Mouse (Mus musculus): ENCODE results near the gene Ralgds. TPM values are rescaled to one million over a fixed set of nuclear protein-coding genes. Genes with fewer than 3 reads are reported as not detected.
A peak's percentile ranks its signal among the peaks of the same experiment; 100 is the strongest.

Ralgds gene
- total RNA-seq, 2 experiments from 2014 or later = 8.3 to 11.6 TPM

DNA sequence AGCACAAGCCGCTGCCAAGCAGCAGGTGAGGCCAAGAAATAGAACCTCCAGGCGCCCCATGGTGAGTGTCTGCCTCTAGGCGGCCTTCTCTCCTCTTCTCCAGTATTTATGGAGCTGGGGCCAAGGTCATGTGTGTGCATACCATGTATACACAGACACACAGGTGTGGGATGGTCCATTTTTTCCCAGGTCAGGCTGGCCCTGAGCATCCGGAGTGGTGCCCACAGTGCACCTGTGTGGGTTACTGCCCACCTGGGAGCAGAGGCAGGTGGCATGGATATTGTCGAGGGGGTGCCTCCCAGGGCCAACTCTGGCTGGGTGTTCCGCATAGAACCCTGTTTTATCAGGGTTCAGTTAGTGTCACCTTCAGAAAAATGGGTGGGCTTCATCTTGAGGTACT, 50.4 kb downstream of the Ralgds start, which contains the start of gene Cel:
Gene Cel, minus strand, starts transcription at position 101 of the 400 bp plus-strand sequence.
- no peak for DNase-seq

DNA sequence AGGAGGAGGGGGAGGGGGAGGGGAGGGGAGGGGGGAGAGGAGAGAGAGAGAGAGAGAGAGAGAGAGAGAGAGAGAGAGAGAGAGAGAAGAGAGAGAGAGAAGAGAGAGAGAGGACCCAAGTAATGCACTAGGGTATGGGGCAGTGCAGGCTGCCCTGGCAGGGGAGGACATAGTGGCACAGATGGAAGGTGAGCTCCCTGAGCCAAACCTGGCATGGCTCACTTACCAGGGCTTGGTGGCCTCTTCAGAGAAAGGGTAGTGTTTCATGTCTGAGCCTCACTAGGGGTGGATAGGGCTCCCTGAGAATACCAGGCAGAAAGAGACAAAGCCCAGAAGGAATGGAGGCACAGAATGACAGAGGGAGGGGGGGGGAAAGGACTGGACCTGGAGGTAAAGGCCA, 50.9 kb downstream of the Ralgds start:
- no peak for DNase-seq

DNA sequence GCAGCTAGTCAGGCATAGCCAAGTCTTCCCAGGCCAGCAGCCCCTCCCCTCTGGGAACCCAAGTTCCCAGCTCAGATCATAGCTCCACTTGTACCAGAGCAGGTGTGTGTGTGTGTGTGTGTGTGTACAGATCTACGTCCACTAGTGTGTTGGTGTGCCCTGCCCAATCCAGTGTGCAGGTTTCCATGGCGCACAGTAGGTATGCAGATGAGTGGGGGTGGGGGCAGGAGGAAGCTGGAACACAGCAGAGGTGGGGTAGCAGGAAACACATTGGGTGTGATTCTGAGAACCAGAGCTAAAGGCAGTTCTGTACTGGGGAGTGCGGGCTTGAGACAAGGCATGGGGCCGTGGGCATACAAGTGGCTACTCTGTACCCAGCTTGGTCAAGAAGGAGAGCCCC, 51.5 kb downstream of the Ralgds start:
- DNase-seq = no peak

DNA sequence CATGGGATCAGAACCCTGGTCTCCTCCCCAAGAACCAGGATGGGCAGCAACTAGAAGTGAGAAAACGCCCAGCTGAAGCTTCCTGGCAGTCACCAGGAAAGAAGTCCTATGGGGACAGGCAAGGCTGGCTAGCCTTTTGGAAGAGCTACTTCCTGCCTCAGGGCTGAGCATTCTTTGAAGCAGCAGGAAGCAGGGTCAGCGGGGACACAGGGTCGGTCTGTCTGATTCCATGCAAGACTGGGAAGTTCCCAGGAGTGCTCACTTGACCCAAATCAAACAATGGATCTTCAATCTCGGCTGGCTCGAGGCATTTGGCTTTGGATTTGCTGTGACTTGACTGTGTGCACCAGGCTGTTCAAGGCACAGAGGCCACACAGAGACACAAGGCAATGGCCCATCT, 53.6 kb downstream of the Ralgds start:
- DNase-seq = no peak

DNA sequence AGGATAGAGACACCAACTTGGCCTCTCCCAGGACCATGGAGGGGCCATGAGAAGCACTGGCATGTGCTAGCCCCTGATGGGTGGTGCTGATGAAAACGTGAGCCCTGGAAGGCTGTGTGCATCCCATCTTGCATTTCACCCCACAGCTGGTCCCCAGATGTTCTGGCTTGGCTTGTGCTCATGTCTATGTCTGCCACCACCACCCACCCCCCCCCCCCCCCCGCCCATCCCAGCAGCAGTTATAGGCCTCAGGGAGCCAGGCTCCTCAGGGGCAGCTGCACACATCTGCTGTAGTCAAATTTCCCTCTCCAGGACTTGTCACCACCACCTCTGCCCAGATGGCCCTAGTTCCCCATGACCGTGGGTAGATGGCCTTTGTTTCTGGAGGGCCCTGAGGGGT, 57.0 kb downstream of the Ralgds start:
- no peak for DNase-seq

DNA sequence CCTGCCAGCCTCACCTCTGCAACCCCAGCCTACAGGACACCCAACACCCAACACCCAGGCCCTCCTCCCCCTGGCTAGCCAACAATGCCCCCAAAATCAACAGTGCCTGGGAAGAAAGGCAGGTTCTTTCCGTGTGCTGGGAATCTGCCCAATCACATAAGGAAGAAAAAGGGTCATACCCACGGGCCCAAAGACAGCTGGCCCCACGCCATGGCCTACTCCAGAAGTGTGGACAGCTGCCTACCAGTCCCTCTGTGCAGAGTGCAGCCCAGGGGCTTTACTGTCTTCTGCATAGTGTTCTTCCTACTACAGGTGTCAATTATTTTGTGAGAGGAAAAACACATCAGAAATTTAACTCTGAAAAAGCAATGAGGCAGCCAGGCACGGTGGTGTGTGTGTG, 62.4 kb downstream of the Ralgds start:
- DNase-seq = no peak

DNA sequence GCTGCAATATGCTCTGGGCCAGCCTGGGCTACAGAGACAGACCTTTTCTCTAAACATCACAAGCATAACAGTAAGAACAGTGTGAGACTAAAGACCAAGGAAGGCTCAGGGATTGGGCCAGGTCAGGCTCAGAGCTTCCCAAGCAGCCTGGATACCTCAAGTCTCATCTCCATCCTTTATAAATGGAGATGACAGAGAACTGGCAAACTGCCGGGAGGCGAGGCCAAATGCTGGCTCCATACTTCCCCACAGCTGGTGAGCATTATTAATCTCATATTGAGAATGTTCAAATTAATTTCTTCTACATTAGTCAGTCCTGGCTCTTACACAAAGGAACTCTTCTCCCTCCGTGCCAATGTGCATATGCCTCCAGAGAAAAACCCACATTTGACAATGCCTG, 63.9 kb downstream of the Ralgds start:
- DNase-seq = no peak

DNA sequence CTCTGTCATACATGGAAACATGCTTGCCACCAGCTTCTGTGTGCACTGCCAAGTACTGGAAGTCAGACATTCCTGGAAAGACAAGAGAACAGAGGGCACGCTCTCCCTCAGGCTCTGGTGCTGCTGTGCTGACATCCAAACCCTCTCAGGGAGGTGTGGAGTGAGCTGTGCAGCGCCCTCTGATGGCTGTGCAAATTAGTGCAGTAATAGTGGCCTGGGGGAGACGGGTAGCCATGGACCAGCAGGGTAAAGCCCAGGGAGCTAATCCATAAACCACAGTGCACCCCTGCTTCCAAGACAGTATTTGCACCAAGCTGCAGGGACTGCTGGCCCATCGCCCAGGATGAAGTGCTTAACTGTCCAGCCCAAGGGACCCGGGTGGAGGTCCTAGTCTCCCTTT, 65.1 kb downstream of the Ralgds start:
- no peak for DNase-seq

DNA sequence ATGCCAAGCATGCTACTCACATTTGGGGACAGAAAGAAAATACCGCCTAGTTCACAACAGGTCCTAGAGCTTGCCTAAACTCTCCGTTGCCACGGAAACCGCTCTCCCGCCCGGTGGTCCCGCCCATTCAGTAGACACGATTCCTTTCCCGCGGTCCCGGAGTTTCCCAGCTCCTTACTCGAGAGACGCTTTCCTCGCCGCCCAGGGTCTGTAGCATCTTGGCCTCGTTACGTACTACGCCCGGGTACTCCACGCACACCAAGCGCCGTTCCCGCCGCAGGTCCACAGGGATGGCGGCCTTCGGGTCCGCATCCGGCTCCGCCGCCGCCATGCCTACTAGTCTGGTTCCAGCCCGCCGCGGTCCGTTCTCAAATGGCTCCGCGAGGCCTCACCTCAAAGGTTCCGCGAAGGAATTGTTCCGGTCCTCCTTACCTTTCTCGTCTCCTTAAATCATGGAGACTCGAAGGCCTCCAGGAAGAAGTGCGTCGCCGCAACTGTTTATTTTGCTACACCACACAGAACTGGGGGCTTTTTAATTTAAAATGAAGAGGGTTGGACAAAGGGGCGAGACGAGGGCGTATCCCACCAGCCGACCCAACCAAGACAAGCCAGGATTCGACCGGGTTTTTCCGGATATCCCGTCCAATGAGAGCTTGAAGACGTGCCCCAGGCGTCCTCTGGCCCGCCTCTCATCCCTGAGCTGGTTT, 69.9 kb downstream of the Ralgds start:
- DNase-seq = peak; percentile 83

DNA sequence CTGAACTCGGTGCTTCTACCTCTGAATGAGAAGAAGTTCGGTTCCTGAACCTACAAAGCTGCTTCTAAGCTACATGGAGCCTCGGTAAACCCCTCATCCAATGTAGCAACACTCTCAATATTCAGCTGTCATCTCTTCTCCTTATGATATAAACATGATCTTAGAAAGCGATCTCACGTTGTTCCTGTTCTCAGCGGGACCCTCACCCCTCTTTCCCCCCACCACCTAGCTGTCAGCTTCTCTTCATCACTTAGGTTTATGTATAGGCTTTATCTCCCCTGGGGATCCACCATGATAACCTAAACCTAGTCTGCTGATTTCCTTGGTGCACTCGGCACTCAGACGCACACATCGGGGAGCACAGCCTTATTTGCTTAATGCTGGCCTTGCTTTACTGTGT, 70.7 kb downstream of the Ralgds start, which contains the start of gene Gtf3c5:
Gene Gtf3c5, minus strand, starts transcription at position 101 of the 400 bp plus-strand sequence.
- DNase-seq = no peak

DNA sequence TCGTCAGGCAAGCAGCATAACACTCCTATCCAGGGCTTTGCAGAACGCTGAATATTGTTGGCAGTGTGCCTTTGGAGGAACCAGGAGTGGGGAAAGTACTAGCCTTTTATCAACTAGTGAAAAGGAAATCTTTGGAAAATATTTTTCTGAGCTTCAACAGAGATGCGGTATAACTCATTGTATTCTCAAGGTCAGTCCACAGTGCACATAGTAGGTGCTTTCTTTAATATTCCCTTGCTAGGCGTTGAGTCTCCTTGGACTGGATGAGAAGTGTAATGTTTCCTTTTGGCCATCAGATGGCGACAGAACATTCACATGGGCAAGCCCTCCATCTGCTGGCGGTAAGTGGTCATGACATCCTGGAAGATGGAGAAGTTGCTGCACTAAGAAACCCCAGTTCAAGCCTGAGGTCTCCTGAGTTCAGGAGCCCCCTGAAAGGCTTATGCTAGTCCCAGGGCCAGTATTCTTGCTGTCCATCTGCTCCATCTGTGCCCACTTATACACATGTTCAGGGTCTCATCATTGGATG, 72.2 kb downstream of the Ralgds start:
- peak; percentile 56 for DNase-seq

DNA sequence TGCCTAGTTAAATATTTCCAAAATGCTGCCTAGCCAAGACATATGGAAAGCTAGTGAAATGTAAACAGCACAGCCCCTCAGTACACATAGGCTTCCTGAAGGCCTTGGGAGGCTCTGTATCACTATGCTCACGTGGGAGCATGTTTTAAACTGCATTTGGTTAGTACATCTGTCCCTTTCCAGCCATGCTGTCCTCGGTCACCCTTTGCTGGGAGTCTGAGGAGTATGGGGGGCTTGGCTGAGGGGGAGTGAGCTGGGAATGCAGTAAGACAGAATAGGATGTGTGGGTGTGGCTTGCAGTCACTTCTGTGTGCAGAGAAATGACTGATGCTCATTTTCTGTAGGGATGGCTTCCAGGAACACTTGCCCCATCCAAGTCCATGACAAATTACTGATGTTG, 72.8 kb downstream of the Ralgds start:
- no peak for DNase-seq

DNA sequence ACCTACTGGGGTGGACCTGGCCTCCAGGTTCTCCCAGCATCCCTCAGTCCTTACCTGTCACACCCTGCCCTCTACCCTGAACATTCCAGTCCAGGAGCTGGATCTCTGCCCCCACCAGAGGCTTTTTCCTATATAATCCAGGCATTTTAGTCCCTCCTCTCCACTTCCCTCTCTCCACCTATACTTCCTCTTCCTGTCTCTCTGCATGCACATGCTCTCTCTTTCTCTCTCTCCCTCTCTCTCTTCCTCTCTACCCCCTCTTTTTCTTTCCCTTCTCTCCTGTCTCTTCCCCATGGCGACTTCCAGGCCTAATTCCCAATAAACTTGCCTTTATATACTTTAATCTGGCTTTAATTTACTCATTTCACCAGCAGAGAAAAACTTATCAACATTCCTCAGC, 75.6 kb downstream of the Ralgds start:
- DNase-seq = no peak

DNA sequence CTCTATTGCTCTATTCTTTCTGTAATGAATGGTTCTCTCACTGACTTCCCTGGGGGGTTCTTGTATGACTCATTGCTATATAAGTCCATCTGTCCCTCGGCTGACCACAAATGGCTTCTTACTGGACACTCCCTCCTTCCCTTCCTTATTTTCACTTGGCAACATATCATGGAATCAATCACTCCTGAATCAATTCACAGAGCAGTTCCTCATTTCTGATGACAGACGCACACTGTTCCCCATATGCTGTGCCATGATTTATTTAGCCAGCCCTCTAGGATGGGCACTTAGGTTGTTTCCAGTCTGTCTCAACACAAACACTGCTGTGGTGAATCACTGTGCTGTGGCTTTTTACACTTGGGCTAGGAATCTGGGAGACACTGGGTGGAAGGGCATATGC, 78.6 kb downstream of the Ralgds start:
- DNase-seq = no peak

DNA sequence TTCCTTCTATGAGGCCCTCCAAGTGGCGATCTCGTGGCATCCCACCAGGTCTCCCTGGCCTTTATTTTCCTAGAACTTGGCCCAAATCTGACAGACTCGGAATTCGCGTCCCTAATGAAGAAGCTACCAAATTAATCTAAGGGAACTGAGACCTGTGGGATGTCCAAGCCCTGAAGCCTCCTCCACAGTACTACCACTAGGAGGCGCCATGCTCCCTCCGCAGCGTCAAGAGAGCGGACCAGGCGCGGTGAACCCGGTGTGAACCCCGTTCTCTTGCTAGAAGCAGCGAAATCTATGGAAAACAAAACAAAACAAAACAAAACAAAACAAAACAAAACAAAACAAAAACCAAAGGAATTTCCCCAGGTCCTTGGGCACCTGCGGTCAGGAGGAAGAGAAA, 79.9 kb downstream of the Ralgds start:
- peak; percentile 28 for DNase-seq

DNA sequence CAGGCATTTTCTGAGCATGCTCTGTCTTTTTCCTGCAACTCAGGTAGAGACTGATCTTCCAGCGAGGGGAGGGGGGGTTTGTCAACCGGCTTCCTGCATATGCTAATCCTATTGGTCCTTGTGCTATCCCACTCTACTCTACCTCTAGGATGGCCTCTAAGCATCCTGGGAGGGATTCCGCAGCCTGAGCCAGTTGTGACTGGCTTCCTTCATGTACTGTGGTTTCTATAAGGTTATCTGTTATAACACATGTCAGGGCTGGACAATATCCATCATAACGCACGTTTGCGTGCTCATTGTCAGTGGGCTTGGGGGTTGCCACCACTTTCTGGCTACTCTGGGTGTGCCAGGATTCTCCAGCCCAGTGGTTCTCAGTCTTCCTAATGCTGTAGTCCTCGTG, 83.1 kb downstream of the Ralgds start:
- DNase-seq = no peak

DNA sequence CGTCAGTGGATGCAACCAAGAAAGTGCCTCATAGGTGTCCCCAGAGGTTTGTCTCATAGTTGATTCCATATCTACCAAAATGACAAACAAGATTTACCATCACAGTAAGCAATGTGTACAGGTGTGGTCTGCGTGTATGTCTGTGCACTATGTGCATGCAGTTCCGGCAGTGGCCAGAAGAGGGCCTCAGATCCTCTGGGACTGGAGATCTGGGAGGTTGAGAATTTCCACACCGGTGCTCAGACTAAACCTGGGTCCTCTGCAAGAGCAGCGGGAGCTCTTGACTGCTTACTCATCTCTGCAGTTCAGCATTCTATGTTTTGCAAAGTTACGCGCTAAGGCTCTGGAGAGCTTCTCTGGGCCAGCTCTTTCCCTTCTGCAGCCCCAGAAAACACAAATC, 84.1 kb downstream of the Ralgds start:
- DNase-seq = no peak

DNA sequence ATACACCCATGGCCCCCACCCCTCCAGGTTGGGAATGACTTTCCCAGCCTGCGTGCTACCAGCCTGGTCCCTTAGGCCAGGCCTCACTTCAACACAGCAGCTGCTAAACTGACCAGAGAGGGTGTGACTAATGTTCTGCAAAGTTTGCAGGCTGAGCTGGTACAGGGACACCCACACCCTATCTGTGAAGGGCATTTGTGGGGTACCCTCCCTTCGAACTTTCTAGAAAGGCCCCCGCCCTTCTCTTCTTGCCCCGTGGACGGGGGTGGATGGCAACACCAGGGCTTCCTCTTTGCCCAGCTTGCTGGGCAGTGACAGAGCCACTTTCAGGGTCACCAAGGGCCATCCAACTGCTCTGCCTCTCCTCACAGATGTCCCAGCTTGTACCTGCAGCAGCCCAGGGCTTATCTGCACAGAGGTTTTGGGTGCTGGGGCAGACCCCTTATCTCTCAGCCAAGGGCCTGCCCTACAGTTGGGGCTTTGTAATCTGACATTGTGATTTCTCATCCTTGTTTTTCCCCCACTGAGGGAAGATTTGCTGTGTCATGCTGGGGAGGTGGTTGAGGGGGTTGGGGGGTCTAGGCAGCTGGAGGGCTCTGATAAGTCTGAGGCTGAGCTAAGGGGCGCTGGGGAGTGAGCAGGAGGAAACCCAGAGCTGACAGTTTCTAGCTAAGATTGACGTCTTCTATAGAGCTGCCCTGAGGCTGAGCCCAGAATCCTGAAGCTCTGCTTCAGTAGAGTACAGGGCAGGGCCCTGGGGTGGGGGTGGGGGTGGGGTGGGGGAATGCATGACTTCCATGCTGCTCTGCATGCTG, 85.0 kb downstream of the Ralgds start:
- no peak for DNase-seq

DNA sequence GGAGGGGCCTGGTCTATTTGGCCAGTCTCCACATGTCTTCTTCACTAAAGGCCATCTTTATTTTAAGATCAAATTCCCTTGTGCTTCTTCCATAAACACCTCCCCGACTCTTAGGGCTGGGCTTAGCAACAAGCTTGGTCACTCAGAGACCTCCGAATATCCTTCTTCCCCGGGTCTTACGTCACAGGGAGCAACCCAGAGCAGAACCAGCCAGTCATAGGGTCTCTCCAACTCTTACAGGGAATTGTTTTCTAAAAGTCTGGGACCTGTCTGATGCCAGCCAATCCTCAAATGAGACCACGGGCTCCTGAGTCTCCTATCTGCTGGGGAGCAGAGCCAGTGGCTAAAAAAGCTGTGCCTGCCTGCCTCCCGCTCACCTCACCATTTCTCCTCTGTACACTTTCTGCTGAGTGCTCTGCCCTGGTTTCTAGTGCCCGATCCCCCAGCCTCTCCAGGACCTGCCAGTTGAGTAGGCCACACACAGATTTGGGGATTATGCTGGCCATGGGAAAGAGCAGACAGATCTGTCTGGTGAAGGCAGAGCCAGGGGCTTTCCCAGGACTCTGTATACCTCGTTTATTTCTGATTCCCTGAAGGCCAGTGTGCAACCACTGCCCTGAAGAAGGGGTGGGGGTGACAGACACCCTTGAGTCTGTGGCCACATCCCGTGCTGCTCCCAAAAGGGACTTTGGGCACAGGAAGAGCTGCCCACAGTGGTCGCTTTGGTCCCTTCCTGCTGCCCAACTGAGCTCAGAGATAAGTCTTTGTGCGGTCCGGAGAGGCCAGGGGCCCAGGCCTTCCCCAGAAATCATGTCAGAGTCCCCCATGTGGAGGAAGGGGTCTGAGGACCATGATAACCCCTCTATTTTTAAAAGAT, 86.0 kb downstream of the Ralgds start:
- no peak for DNase-seq

DNA sequence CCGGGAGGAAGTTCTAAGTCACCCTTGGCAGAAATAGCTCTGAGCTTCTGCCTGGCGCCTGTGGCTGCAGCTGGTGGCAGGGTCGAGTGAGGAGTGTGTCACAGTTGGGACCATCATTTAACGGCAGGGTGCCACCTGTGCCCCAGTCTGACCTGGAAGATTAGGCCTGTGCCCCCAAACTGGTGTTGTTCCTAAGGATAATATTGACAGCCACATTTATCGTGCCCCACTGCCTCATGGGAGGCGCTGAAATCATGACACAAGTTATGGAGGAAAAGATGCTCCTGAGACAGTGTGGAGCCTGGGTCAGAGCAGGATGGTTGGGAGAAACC, 86.6 kb downstream of the Ralgds start:
- no peak for DNase-seq

DNA sequence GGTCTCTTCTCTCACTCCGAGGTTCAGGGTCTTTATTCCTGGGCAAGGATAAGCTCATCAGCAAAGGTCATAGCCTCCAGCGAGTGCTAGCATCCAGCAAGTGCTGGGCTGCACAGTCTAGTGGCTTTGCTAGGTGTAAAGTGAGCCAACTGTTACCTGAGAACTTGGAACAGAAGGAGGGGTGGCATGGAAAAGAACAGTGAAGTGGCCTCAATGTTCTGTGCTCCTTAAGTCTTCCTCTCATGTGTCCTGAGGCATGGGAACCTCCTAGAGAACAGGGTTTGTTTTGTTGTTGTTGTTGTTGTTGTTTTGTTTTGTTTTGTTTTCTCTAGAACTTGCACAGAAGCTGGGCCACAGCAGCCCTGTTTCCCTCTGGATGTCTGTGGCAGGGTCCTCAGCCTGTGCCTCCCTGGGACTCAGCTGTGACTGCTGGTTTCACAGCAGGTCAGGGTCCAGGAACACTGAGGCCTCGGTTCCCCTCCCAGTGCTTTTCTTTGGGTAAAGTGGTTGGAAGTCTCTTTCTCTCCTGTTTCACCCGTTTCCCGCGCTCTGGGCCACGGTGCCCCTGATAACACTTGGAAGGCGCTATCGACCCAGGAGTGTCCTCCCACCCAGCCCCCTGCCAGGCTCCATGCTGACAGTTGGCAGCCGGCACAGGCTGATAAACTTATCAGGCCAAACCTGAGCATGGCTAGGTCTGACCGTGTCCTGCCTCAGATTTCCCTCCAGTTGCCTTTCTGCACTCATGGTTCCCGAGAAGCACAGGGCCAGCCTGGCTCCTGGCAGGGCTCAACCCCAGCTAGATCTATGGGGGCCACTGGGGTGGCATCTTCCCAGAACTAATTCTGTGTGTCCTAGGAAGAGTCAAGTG, 89.0 kb downstream of the Ralgds start:
- DNase-seq = no peak

Measured in gastrocnemius, postnatal 25 days (tissue).